Mouse (Mus musculus) bone marrow macrophage, adult 2 months (primary cell): Measurements from ENCODE around the gene Degs1.

Experiments used
- CTCF ChIP-seq: IDR thresholded peaks from 2 replicates; pipeline ENCODE4 v1.5.1; 2012; ENCODE audit warnings: low read depth, mild to moderate bottlenecking, low read length, moderate library complexity
- POLR2A ChIP-seq: IDR thresholded peaks from 2 replicates; pipeline ENCODE4 v1.6.1; 2012; ENCODE audit warnings: mild to moderate bottlenecking, low read depth, low read length, borderline replicate concordance

DNA sequence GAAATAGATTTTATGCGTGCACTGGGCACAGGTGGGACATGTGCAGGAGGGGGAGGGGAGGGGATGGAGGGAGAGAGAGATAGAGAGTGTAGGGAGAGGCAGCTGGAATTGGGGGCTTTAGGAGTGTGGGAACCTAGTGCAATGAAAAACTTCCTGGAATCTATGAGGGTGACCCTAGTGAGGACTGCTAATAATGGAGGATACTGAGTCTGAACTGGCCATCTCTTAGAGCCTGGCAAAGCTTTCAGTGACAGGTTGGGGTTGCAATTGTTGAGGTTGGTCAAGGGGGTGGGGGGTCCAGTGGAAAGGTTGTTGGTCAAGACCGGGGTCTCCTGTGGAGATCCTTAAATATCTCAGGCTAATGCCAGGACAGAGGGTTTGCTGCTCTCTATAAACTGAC is 27.7 kb upstream of the Degs1 start:
- no peak for TF ChIP-seq POLR2A
- TF ChIP-seq CTCF, result no peak
